Mouse (Mus musculus) hindbrain, embryonic 14.5 days (tissue): Measurements from ENCODE around the gene Esyt3. TPM values are rescaled to one million over a fixed set of nuclear protein-coding genes. Genes with fewer than 3 reads are reported as not detected.
A peak's percentile ranks its signal among the peaks of the same experiment; 100 is the strongest.

ENCODE experiments used
- ATAC-seq: fragments of 200-750 bp; cut with Nextera tagmentation; 2 replicates; pipeline ENCODE4 v1.8.0; 2017; ENCODE audit warnings: moderate number of reproducible peaks, mild to moderate bottlenecking, moderate TSS enrichment, moderate library complexity; ENCODE audit not compliant: low FRiP score
- DNase-seq: peaks from one replicate; pipeline ENCODE4 v3.0.0-alpha.2; 2015; ENCODE audit warnings: low spot score
- H3K27ac ChIP-seq: fragments of 300-500 bp; sonication (generic); 2 replicates; pipeline ENCODE4 v1.5.1; 2014; ENCODE audit warnings: mild to moderate bottlenecking, moderate library complexity
- H3K27me3 ChIP-seq: fragments of 300-500 bp; sonication (generic); 2 replicates; pipeline ENCODE4 v1.6.1; 2014; ENCODE audit warnings: mild to moderate bottlenecking, low read length, mixed read lengths; ENCODE audit not compliant: control insufficient read depth, insufficient read depth
- H3K36me3 ChIP-seq: fragments of 300-500 bp; sonication (generic); replicated peaks from 2 replicates; pipeline ENCODE4 v1.6.1; 2014; ENCODE audit not compliant: control insufficient read depth, insufficient read depth
- H3K4me1 ChIP-seq: fragments of 300-500 bp; sonication (generic); replicated peaks from 2 replicates; pipeline ENCODE4 v1.6.1; 2014; ENCODE audit warnings: antibody characterized with exemption, low read length, mixed read lengths; ENCODE audit not compliant: control insufficient read depth, insufficient read depth
- H3K4me2 ChIP-seq: fragments of 300-500 bp; sonication (generic); replicated peaks from 2 replicates; pipeline ENCODE4 v1.6.1; 2014; ENCODE audit warnings: mild to moderate bottlenecking, moderate library complexity
- H3K4me3 ChIP-seq: fragments of 300-500 bp; sonication (generic); replicated peaks from 2 replicates; pipeline ENCODE4 v1.5.1; 2014; ENCODE audit warnings: mild to moderate bottlenecking, low read length
- H3K9ac ChIP-seq: fragments of 300-500 bp; sonication (generic); 2 replicates; pipeline ENCODE4 v1.6.1; 2014
- H3K9me3 ChIP-seq: fragments of 300-500 bp; sonication (generic); 2 replicates; pipeline ENCODE4 v1.6.1; 2016; ENCODE audit warnings: low read length; ENCODE audit not compliant: control insufficient read depth
- WGBS: fragments of 180-500 bp; shearing (Covaris S2); extraction: QIAGEN DNeasy Blood & Tissue Kit; methylation state at CpG from one replicate; pipeline ENCODE4 v1.1.7; 2014; 5-methylcytosine and 5-hydroxymethylcytosine counted together
- polyA plus RNA-seq: library from polyadenylated mRNA; unstranded; fragments of >200 nt; fragmentation: Nextera tagmentation; extraction: Ambion mirVana; gene quantifications from 2 replicates; pipeline ENCODE4 v1.2.1, GENCODE M21; 2014

The Esyt3 gene
- polyA plus RNA-seq, 1 experiment from 2014 or later: 0.76 TPM

DNA sequence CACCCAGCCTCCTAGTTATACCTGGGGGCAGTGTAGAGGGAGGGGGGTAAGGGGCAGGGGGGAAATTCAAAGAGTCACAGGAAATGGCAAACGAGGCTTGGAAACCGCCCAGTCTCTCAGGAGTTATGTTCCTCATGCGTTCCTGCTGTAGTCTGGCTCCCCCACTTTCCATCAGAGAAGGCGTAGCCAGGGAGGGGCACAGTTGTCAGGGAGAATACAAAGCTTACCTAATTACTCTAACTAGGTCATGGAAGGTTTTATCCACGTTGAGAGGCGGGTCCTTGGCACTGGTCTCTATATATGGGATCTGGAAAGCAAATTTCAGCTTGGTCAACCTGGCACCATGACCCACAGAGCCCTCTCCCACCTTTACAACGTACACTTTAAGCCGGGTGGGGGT is 31.1 kb upstream of the Esyt3 start:
- no peak for ATAC-seq
- H3K36me3 ChIP-seq: peaks cover 58% of the 10 kb centered on the region
- no peak overlapping the region for H3K4me3 ChIP-seq
- no peak overlapping the region for H3K9ac ChIP-seq
- 84% methylated on average over 8 of the region's 8 CpGs for WGBS
- H3K27ac ChIP-seq: no peak overlapping the region
- H3K4me2 ChIP-seq: no peak overlapping the region
- no peaks in the 10 kb centered on the region for H3K9me3 ChIP-seq
- no peaks in the 10 kb centered on the region for H3K27me3 ChIP-seq
- no peak for DNase-seq
- H3K4me1 ChIP-seq: no peaks in the 10 kb centered on the region

DNA sequence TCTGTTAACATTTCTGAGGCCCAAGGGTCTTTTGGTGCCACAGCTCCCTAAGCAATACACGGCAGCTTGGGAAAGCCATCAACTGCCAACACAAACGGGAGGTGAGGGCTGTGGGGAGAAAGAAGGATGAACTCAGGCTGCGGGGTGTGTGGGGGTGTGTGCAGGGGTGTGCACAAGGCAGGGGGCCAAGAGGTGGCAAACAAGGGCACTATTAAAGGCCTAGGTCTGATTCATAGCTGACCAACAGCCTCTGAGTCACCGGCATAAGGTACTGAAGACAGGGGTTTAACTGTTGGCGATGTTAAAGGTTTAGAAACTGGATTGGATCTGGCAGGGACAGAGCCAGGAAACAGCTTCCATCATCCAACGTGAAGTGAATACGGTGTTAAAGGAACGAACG is 30.5 kb upstream of the Esyt3 start:
- no peaks in the 10 kb centered on the region for H3K9me3 ChIP-seq
- no peak for DNase-seq
- H3K27me3 ChIP-seq: no peaks in the 10 kb centered on the region
- H3K36me3 ChIP-seq: peaks cover 58% of the 10 kb centered on the region
- no peak overlapping the region for H3K4me2 ChIP-seq
- no peak overlapping the region for H3K27ac ChIP-seq
- H3K4me1 ChIP-seq: no peaks in the 10 kb centered on the region
- WGBS: 84% methylated on average over 9 of the region's 9 CpGs
- no peak overlapping the region for H3K4me3 ChIP-seq
- no peak overlapping the region for H3K9ac ChIP-seq
- ATAC-seq: no peak

DNA sequence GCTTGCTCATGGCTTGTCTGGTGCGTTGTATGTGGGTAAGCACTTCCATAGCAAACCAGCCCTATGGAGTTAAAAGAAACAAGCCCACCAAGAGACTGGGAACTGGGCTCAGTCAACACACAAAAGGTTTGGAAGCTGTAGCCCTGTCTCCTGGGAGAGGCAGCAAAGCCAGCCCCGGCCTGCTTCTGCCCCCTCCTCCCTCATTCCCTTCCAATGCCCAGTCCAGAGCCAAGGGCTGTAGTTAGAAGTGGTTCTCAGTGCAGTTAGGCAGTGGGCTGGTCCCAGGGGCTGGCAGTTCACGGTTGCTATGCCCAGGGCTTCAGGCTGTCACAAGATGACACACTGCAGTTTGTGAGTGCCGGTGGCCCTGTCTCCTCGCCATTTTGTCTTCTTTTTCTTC is 29.7 kb upstream of the Esyt3 start:
- WGBS: 53% methylated on average over 5 of the region's 5 CpGs
- Histone ChIP-seq H3K4me3 (no peak overlapping the region), H3K36me3 (peaks cover 57% of the 10 kb centered on the region), H3K4me2 (no peak overlapping the region), H3K9me3 (no peaks in the 10 kb centered on the region), H3K9ac (no peak overlapping the region), H3K4me1 (no peaks in the 10 kb centered on the region), H3K27me3 (no peaks in the 10 kb centered on the region), H3K27ac (no peak overlapping the region)
- DNase-seq (no peak), ATAC-seq (peak; percentile 54; the same call in 1 of the 2 replicates)

DNA sequence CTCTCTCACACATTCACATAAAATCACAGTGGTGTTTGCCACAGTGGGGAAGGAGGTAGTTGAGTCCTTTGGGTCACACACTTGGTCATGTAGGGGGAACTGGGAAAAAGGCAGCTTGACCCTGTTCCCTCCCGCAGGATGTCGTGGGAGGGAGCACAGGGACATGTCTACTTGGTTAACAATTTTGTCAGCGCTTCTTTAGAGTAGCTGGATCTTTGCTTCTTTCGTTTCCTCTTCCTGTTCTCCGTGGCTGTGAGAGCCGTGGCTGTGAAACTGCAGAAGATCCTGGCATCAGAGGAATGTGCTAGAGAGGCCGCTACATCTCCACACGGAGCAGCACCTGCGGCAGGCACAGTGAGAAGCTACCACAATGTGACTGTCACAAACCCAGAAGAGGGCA is 24.2 kb upstream of the Esyt3 start:
- whole genome bisulfite sequencing: 85% methylated on average over 9 of the region's 9 CpGs
- H3K4me1 ChIP-seq: no peaks in the 10 kb centered on the region
- peaks cover 9% of the 10 kb centered on the region for H3K36me3 ChIP-seq
- H3K27me3 ChIP-seq: no peaks in the 10 kb centered on the region
- no peak overlapping the region for H3K9ac ChIP-seq
- H3K27ac ChIP-seq: no peak overlapping the region
- no peak for ATAC-seq
- no peak for DNase-seq
- no peak overlapping the region for H3K4me3 ChIP-seq
- no peaks in the 10 kb centered on the region for H3K9me3 ChIP-seq
- H3K4me2 ChIP-seq: no peak overlapping the region

DNA sequence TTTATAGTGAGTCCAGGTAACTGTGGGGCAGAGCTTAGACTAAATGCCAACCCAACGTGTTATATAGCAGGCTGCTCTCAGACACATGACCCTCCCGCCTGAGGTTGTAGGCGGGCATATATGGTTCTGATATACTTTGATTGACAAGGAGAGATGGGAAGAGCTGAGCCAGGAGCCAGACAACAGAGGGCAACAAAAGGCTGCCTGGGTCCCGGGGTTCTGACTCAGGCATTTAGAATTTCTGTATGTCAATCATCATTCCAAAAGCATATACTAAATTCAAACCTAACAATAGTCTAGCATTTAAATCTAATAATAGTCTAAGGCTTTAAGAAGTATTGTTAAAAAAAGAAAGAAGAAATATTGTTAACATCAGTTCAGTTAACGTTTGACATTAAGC is 20.8 kb upstream of the Esyt3 start:
- H3K27me3 ChIP-seq: no peaks in the 10 kb centered on the region
- H3K36me3 ChIP-seq: no peaks in the 10 kb centered on the region
- no peak overlapping the region for H3K4me2 ChIP-seq
- WGBS: 70% methylated on average over 5 of the region's 5 CpGs
- no peak for DNase-seq
- no peaks in the 10 kb centered on the region for H3K9me3 ChIP-seq
- H3K27ac ChIP-seq: no peak overlapping the region
- no peak overlapping the region for H3K4me3 ChIP-seq
- no peak overlapping the region for H3K9ac ChIP-seq
- no peak for ATAC-seq
- H3K4me1 ChIP-seq: no peaks in the 10 kb centered on the region; the same call in 1 of the 2 replicates

DNA sequence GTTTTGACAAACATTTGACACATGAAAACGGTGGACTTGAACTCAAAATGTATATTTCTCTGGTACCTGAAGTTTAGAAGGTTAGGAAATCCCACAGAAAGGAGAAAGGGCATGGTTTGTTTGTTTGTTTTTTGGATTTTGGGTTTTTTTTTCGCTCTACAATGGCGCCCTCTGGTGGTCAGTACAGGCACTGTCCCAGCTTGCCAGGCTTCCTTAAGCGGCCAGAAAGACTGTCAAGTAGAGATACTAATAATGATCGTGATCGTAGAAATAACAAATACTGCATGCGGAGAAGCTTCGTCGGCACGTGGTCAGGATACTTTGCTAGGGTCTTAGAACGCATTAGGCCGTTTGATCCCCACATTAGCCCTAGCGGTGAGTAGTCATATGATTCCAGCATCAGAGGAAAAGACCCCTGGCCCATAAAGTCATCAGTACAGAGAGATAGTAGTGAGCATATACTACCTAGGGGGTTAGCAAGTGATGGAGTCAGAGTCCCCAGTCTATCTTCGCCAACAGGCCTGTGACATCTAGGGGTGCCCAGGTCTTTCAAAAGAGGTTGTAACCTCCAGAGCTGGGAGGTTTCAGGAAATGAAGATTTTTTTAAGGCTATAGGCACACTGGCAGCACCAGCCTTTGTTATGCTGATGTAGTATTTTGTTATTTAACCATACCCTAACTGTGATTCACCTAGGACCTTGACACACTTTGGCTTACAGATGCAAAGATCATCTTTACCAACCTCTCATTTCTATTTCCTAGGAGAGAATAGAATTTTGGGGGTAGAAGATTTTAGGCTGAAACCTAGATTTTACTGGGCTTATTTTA is 18.4 kb upstream of the Esyt3 start:
- H3K9ac ChIP-seq: 0 out of 2 replicates have a peak overlapping the region, but pooled peaks have one; percentile 4
- DNase-seq (peak; percentile 79), ATAC-seq (no peak)
- H3K4me3 ChIP-seq: no peak overlapping the region
- 10% methylated on average over 14 of the region's 14 CpGs for WGBS
- H3K4me2 ChIP-seq: peak overlapping the region; percentile 34
- H3K27ac ChIP-seq: no peak overlapping the region
- H3K4me1 ChIP-seq: no peaks in the 10 kb centered on the region; the same call in 1 of the 2 replicates
- H3K27me3 ChIP-seq: no peaks in the 10 kb centered on the region
- H3K9me3 ChIP-seq: no peaks in the 10 kb centered on the region
- no peaks in the 10 kb centered on the region for H3K36me3 ChIP-seq

DNA sequence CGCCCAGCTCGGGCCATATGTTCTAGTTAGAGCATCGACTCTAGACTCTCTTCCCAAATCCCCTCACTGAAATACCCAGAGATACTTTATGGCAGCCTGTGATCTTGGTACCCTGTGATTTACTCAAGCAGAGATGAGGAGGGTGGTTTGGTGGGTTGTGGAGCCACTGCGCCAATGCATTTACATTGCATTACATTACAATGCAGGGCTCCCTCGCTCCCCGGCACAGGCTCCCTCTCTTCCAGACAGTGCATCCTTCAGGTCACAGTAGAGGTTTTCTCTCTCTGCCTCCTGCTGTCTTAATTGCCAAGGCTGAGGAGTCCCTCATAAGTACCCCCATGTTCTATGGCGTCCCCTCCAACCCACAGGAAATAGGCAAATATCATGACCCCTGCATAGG is 10.1 kb upstream of the Esyt3 start:
- 66% methylated on average over 7 of the region's 7 CpGs for WGBS
- ATAC-seq: no peak
- H3K9ac ChIP-seq: no peak overlapping the region

DNA sequence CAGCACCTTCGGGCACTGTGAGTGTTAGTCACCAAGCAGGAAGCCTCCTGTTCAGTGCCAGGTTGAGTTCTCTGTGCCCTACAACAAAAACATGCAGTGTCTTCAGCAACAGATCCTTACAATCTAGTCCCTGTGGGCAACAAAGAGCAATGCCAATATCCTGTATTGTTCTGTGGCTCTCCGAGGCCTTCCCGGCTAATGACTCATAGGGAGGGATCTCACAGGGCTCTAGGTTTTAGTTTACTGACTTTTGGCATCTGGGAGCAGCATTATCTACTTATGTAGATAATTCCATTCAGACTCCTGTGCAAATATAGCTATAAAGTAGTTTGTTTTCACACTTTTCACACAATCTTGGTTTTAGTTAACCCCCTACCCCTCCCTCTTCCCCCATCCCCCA is 7.5 kb upstream of the Esyt3 start:
- ATAC-seq: no peak
- H3K4me2 ChIP-seq: no peak overlapping the region
- no peaks in the 10 kb centered on the region for H3K27me3 ChIP-seq
- H3K9ac ChIP-seq: no peak overlapping the region
- no peak overlapping the region for H3K4me3 ChIP-seq
- 85% methylated on average over 3 of the region's 3 CpGs for WGBS
- H3K36me3 ChIP-seq: no peaks in the 10 kb centered on the region
- no peak for DNase-seq
- H3K27ac ChIP-seq: no peak overlapping the region
- no peaks in the 10 kb centered on the region for H3K4me1 ChIP-seq
- H3K9me3 ChIP-seq: no peaks in the 10 kb centered on the region

More for the DNA sequence above, 10.1 kb upstream of the Esyt3 start:
- no peak overlapping the region for H3K27ac ChIP-seq
- H3K27me3 ChIP-seq: no peaks in the 10 kb centered on the region
- no peak for DNase-seq
- H3K36me3 ChIP-seq: no peaks in the 10 kb centered on the region
- H3K4me1 ChIP-seq: no peaks in the 10 kb centered on the region
- no peak overlapping the region for H3K4me2 ChIP-seq
- H3K4me3 ChIP-seq: no peak overlapping the region
- no peaks in the 10 kb centered on the region for H3K9me3 ChIP-seq

DNA sequence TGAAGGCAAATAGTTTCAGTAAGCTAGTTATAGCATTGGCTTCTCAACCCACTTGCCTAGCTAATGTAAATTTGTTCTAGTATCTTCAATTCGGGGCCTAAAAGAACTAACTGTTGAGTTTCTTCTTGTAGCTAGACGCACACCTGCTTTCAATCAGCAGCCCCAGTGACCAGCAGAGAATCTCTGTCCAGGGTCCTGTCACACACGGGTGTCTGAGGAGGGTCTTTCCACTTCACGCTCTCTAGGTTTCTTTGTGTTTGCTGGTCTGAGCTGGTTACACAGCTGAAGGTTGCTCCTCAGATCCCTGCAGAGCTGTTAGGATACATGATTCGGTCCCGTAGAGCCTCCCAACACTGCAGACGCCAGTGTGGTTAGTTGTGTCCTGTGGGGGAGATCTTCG is 4.7 kb upstream of the Esyt3 start:
- 57% methylated on average over 8 of the region's 8 CpGs for WGBS

More for the DNA sequence above, 4.7 kb upstream of the Esyt3 start:
- Histone ChIP-seq H3K4me3 (no peak overlapping the region), H3K27me3 (peaks cover 24% of the 10 kb centered on the region), H3K9me3 (no peaks in the 10 kb centered on the region), H3K36me3 (no peaks in the 10 kb centered on the region), H3K27ac (no peak overlapping the region), H3K4me1 (peaks cover 4% of the 10 kb centered on the region; the same call in 1 of the 2 replicates), H3K9ac (no peak overlapping the region), H3K4me2 (no peak overlapping the region)
- DNase-seq: no peak
- no peak for ATAC-seq
